Mouse (Mus musculus): ENCODE measurements around the gene Lmx1a. TPM values are rescaled to one million over a fixed set of nuclear protein-coding genes. Genes with fewer than 3 reads are reported as not detected.

The Lmx1a gene
- polyA plus RNA-seq, 1 experiment from 2014 or later: 1.5 TPM

DNA sequence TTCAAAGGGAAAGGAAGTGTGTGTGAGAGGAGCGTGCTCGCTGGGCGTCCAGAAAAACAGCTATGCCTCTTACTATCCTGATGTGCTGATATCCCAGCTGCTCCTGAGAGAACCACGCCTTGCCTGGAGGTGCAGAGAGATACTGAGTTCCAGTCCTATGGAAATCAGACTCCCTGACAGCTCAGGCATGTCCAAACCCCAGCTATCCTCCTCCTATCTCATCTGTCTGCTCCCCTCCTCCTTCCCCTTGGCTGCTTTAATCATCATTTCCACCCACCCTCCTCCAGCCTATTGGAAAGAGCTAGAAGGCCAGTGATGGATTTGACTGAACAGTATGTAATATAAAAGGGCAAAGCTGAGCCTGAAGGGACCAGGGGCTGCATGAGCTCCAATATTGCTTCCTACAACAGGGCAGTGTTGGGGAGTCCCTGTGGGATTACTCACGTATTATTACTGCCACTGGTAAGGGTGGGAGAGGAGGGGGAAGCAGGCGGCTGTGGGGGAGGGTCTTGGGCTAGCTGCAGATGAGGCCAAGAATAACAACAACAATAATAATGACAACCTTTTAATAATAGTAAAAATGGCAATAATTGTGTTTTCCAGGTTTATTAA is 26.8 kb downstream of the Lmx1a start:
- Histone ChIP-seq H3K9me3 (ENCODE audit: control insufficient read depth, low read length) (no peaks in the 10 kb centered on the region), H3K9ac (replicated peaks; ENCODE audit: low read depth, low read length) (no peak overlapping the region), H3K4me3 (replicated peaks; ENCODE audit: low read length) (no peak overlapping the region), H3K27ac (ENCODE audit: low read length) (no peak overlapping the region), H3K27me3 (replicated peaks; ENCODE audit: control insufficient read depth, insufficient read depth, low read length) (no peaks in the 10 kb centered on the region), H3K4me2 (ENCODE audit: low read length) (no peak overlapping the region), H3K4me1 (replicated peaks; ENCODE audit: control insufficient read depth, insufficient read depth, low read length) (no peaks in the 10 kb centered on the region), H3K36me3 (ENCODE audit: control insufficient read depth, insufficient read depth) (no peaks in the 10 kb centered on the region)
- no peak for ATAC-seq
- 49% methylated on average over 6 of the region's 6 CpGs for WGBS

DNA sequence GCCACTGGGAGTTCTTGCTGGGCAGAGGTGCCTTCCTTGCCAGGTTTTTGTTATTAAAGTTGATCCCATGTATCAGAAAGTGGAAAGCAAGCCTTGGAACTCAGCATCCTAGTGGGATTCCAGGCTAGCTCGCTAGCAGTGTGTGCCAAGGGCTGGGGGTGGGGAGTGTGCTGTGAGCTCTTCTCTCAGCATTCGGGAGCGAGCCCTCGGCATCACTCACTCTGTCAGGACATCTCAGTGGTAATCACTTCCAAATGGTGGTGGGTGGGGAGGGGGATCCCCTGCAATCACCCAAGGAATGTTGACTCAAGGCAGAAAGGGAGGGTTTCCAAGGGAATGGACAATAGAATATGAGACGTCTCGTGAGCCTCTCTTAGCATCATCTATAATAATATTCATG is 45.4 kb downstream of the Lmx1a start:
- no peak overlapping the region for H3K4me2 ChIP-seq (ENCODE audit: low read length)
- H3K4me3 ChIP-seq (replicated peaks; ENCODE audit: low read length): no peak overlapping the region
- H3K36me3 ChIP-seq (ENCODE audit: control insufficient read depth, insufficient read depth): no peaks in the 10 kb centered on the region
- no peak overlapping the region for H3K27ac ChIP-seq (ENCODE audit: low read length)
- no peaks in the 10 kb centered on the region for H3K4me1 ChIP-seq (replicated peaks; ENCODE audit: control insufficient read depth, insufficient read depth, low read length)
- no peaks in the 10 kb centered on the region for H3K9me3 ChIP-seq (ENCODE audit: control insufficient read depth, low read length)
- no peak for ATAC-seq
- no peak overlapping the region for H3K9ac ChIP-seq (replicated peaks; ENCODE audit: low read depth, low read length)
- no peaks in the 10 kb centered on the region for H3K27me3 ChIP-seq (replicated peaks; ENCODE audit: control insufficient read depth, insufficient read depth, low read length)
- 19% methylated on average over 6 of the region's 6 CpGs for WGBS

DNA sequence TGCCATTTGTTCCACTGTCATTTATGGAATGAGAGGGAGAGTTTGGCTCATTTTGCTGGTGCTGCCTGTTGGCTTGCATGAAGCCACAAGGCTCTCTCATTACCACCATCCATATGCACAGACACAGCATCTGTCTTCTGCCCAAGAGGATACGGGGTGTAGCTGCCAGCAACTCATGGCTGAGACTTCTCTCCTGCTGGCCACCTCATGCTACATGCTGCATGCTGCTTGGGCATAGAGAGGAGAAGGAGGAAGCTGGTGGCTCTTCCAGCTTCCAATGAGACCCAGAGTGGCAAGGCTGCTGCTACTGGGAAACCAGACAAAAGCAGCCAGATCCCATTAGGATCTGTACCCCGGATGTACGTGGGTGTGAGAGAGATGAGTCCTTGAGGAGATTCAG is 47.8 kb downstream of the Lmx1a start:
- Histone ChIP-seq H3K9me3 (ENCODE audit: control insufficient read depth, low read length) (no peaks in the 10 kb centered on the region), H3K4me1 (replicated peaks; ENCODE audit: control insufficient read depth, insufficient read depth, low read length) (no peaks in the 10 kb centered on the region), H3K4me3 (replicated peaks; ENCODE audit: low read length) (no peak overlapping the region), H3K36me3 (ENCODE audit: control insufficient read depth, insufficient read depth) (no peaks in the 10 kb centered on the region), H3K4me2 (ENCODE audit: low read length) (no peak overlapping the region), H3K9ac (replicated peaks; ENCODE audit: low read depth, low read length) (no peak overlapping the region), H3K27me3 (replicated peaks; ENCODE audit: control insufficient read depth, insufficient read depth, low read length) (no peaks in the 10 kb centered on the region), H3K27ac (ENCODE audit: low read length) (no peak overlapping the region)
- peak; percentile 81 for ATAC-seq
- 64% methylated on average over 3 of the region's 3 CpGs for WGBS

DNA sequence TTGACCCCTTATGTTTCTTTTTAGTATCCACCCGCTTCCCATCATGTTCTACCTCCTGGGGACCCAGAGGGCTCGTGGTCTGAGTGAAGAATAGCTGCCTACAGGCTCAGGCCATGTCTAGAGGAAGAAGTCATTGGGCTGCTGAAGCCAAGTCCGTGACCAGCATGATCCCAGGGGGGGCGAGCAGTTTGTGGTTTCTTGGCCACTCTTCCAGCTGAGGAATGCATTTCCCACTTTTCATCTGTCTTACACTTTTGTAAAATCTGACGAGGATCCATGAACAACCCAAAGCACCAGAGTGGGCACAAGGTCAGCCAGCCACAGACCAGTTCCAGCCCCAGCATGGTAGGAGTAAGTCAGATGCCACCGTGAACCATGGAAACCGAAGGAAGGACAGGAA is 50.2 kb downstream of the Lmx1a start:
- H3K4me1 ChIP-seq (replicated peaks; ENCODE audit: control insufficient read depth, insufficient read depth, low read length): no peaks in the 10 kb centered on the region
- H3K9ac ChIP-seq (replicated peaks; ENCODE audit: low read depth, low read length): no peak overlapping the region
- no peak overlapping the region for H3K4me3 ChIP-seq (replicated peaks; ENCODE audit: low read length)
- 83% methylated on average over 7 of the region's 7 CpGs for WGBS
- ATAC-seq: no peak
- H3K27ac ChIP-seq (ENCODE audit: low read length): no peak overlapping the region
- H3K36me3 ChIP-seq (ENCODE audit: control insufficient read depth, insufficient read depth): no peaks in the 10 kb centered on the region
- no peaks in the 10 kb centered on the region for H3K27me3 ChIP-seq (replicated peaks; ENCODE audit: control insufficient read depth, insufficient read depth, low read length)
- no peaks in the 10 kb centered on the region for H3K9me3 ChIP-seq (ENCODE audit: control insufficient read depth, low read length)
- no peak overlapping the region for H3K4me2 ChIP-seq (ENCODE audit: low read length)

DNA sequence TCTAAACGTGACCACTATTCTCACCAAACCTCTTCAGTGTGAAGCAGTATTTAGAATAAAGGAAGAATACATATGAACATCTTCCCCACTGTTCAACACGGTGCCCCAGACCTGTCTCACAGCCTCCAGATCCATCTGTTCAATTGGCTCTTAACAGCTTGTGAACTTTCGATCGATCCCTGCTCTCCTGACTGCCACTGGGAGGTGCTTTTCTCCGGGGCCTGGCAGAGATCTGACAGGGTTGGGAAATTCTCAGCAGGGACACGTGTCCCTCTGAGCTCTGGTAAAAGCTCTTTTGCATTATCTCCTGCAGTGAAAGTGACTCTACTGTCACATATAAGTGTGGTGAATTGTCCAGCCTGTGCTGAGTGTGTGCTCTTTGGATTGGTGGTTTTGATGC is 57.6 kb downstream of the Lmx1a start:
- ATAC-seq: no peak
- 53% methylated on average over 6 of the region's 6 CpGs for WGBS
- Histone ChIP-seq H3K27me3 (replicated peaks; ENCODE audit: control insufficient read depth, insufficient read depth, low read length) (no peaks in the 10 kb centered on the region), H3K9ac (replicated peaks; ENCODE audit: low read depth, low read length) (no peak overlapping the region), H3K9me3 (ENCODE audit: control insufficient read depth, low read length) (no peaks in the 10 kb centered on the region), H3K36me3 (ENCODE audit: control insufficient read depth, insufficient read depth) (no peaks in the 10 kb centered on the region), H3K27ac (ENCODE audit: low read length) (no peak overlapping the region), H3K4me3 (replicated peaks; ENCODE audit: low read length) (no peak overlapping the region), H3K4me2 (ENCODE audit: low read length) (no peak overlapping the region), H3K4me1 (replicated peaks; ENCODE audit: control insufficient read depth, insufficient read depth, low read length) (no peaks in the 10 kb centered on the region)

DNA sequence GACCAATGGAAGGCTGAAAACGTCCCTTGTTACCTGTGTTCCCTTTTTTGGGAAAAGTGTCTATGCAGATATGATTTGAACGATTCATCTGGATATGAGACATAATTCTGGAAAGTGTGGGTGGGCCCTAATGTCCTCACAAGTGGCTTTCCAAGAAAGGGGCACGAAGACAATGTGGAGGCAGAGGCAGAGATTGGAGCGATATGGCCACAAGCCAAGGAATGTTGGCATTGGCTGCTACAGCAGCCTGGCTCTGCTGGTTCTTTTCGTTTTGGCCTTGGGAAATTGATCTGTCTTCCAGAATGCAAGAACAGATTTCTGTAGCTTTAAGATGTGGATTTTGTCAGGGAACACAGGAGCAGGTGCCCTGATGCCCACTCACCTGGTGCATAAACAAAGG is 63.6 kb downstream of the Lmx1a start:
- Histone ChIP-seq H3K9me3 (ENCODE audit: control insufficient read depth, low read length) (no peaks in the 10 kb centered on the region), H3K4me2 (ENCODE audit: low read length) (no peak overlapping the region), H3K9ac (replicated peaks; ENCODE audit: low read depth, low read length) (no peak overlapping the region), H3K27ac (ENCODE audit: low read length) (no peak overlapping the region), H3K36me3 (ENCODE audit: control insufficient read depth, insufficient read depth) (no peaks in the 10 kb centered on the region), H3K4me1 (replicated peaks; ENCODE audit: control insufficient read depth, insufficient read depth, low read length) (peaks cover 5% of the 10 kb centered on the region; the same call in 1 of the 2 replicates), H3K27me3 (replicated peaks; ENCODE audit: control insufficient read depth, insufficient read depth, low read length) (no peaks in the 10 kb centered on the region), H3K4me3 (replicated peaks; ENCODE audit: low read length) (no peak overlapping the region)
- WGBS: 54% methylated on average over 5 of the region's 5 CpGs
- 0 out of 2 replicates have a peak, but pooled peaks have one; percentile 28 for ATAC-seq

DNA sequence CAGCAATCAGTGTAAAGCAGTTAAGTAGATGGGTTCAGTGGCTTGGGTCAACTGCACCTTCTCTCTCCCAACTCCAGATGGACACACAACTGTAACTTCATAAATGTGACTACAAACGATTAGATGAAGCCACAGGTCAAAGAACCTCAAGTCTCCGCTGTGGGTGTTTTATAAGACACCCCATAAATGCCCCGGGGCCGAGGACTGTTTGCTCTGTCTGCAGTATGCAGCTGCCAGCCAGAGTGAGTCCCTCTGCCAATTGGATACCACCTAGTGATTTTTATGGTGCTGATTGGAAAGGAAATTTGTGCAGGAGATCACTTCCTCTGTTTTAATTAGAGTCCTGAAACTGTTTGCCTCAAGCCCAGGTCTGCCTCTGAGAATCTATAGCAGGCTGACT is 65.0 kb downstream of the Lmx1a start:
- Histone ChIP-seq H3K27ac (ENCODE audit: low read length) (no peak overlapping the region), H3K36me3 (ENCODE audit: control insufficient read depth, insufficient read depth) (no peaks in the 10 kb centered on the region), H3K4me3 (replicated peaks; ENCODE audit: low read length) (no peak overlapping the region), H3K4me2 (ENCODE audit: low read length) (no peak overlapping the region), H3K9ac (replicated peaks; ENCODE audit: low read depth, low read length) (no peak overlapping the region), H3K9me3 (ENCODE audit: control insufficient read depth, low read length) (no peaks in the 10 kb centered on the region), H3K4me1 (replicated peaks; ENCODE audit: control insufficient read depth, insufficient read depth, low read length) (peaks cover 5% of the 10 kb centered on the region; the same call in 1 of the 2 replicates), H3K27me3 (replicated peaks; ENCODE audit: control insufficient read depth, insufficient read depth, low read length) (no peaks in the 10 kb centered on the region)
- WGBS: 78% methylated on average over 4 of the region's 4 CpGs
- ATAC-seq: no peak

DNA sequence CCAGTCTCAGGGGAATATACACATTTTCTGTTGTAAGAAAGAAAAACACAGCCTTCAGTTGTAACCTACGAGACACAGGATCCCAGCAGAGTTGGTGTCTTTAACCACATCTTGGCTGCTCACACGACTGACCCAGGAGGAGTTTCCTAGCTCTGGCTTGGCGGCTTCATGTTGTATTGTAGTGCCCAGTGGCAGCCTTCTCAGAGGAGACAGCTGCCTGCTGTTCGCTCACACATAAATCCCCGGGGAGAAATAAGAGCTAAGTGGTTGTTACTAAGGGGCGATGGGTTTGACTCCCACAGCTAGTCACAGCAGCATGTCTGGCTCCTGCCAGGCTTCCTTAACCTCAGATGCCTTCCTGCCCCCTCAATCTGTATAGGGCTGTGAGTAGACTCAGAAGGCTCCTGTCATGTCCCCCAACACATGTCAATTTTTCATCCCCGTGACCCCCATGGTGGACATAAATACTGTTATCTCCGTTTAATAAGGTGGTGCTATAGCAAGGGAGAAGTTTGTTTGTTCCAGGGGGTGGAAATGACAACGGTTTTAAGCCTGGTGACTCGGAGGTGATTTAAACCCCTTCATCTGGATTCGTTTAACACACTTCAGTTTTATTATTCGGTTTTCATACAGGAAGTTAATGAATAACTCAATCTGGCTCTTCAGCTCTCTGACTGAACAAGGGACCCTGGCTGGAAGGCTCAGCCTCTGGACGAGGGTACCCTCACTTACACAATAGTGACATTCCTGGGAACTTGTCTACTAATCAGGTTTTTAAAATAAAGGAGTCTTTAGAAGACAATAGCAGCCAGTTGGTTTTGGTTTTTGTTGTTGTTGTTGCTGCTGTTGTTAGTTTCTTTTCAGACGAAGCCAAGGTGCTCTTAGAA is 65.8 kb downstream of the Lmx1a start:
- H3K36me3 ChIP-seq (ENCODE audit: control insufficient read depth, insufficient read depth): no peaks in the 10 kb centered on the region
- WGBS: 16% methylated on average over 14 of the region's 14 CpGs
- H3K4me3 ChIP-seq (replicated peaks; ENCODE audit: low read length): no peak overlapping the region
- H3K27ac ChIP-seq (ENCODE audit: low read length): no peak overlapping the region
- no peaks in the 10 kb centered on the region for H3K9me3 ChIP-seq (ENCODE audit: control insufficient read depth, low read length)
- H3K27me3 ChIP-seq (replicated peaks; ENCODE audit: control insufficient read depth, insufficient read depth, low read length): no peaks in the 10 kb centered on the region
- H3K4me2 ChIP-seq (ENCODE audit: low read length): no peak overlapping the region
- H3K4me1 ChIP-seq (replicated peaks; ENCODE audit: control insufficient read depth, insufficient read depth, low read length): peaks cover 5% of the 10 kb centered on the region; the same call in 1 of the 2 replicates
- H3K9ac ChIP-seq (replicated peaks; ENCODE audit: low read depth, low read length): no peak overlapping the region
- ATAC-seq: no peak

DNA sequence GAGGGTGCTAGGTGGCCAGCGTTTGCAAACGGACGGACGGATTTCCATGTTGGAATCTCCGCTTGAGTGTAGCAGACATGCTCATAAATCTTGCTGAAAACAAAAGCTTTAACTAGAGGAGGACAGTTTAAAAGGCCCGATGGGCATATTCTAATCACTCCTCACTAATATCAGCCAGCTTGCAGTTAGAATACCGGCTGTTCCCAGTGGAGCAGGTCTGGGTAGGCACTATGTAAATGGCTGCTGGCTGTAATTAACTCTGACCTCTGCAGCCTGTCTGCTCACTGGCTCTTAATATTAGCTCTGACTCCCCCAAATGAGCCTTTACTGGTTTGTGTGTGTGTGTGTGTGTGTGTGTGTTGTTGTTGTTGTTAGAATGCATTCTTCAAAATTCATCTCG is 69.2 kb downstream of the Lmx1a start:
- ATAC-seq: no peak
- Histone ChIP-seq H3K27ac (ENCODE audit: low read length) (no peak overlapping the region), H3K36me3 (ENCODE audit: control insufficient read depth, insufficient read depth) (no peaks in the 10 kb centered on the region), H3K4me2 (ENCODE audit: low read length) (no peak overlapping the region), H3K4me3 (replicated peaks; ENCODE audit: low read length) (no peak overlapping the region), H3K4me1 (replicated peaks; ENCODE audit: control insufficient read depth, insufficient read depth, low read length) (peaks cover 17% of the 10 kb centered on the region), H3K27me3 (replicated peaks; ENCODE audit: control insufficient read depth, insufficient read depth, low read length) (0 out of 2 replicates have a peak, but pooled peaks cover 3% of the 10 kb centered on the region), H3K9ac (replicated peaks; ENCODE audit: low read depth, low read length) (no peak overlapping the region), H3K9me3 (ENCODE audit: control insufficient read depth, low read length) (no peaks in the 10 kb centered on the region)
- WGBS: 85% methylated on average over 8 of the region's 8 CpGs

Measured in forebrain, embryonic 16.5 days (tissue).